Mouse (Mus musculus) C2C12 (cell line): ENCODE results near the gene Lcor. TPM values are rescaled to one million over a fixed set of nuclear protein-coding genes. Genes with fewer than 3 reads are reported as not detected.

ENCODE experiments used
- H3K27me3 ChIP-seq: one replicate; pipeline ENCODE4 v1.6.1; 2011; ENCODE audit not compliant: control insufficient read depth, insufficient read depth, insufficient read length
- H3K36me3 ChIP-seq: one replicate; pipeline ENCODE4 v1.6.1; 2011; ENCODE audit not compliant: control insufficient read depth, insufficient read depth
- H3K4me3 ChIP-seq: one replicate; pipeline ENCODE4 v1.5.1; 2011; ENCODE audit warnings: mild to moderate bottlenecking, control low read depth; ENCODE audit not compliant: poor library complexity, insufficient read depth, severe bottlenecking
- H3K79me2 ChIP-seq: one replicate; pipeline ENCODE4 v1.6.1; 2011; ENCODE audit not compliant: control insufficient read depth, insufficient read depth
- H3K79me3 ChIP-seq: one replicate; pipeline ENCODE4 v1.6.1; 2011; ENCODE audit warnings: low read depth, control low read depth
- H3ac ChIP-seq: one replicate; pipeline ENCODE3; 2011; ENCODE audit warnings: low read depth; ENCODE audit not compliant: control insufficient read depth, insufficient read length
- CEBPB ChIP-seq: IDR thresholded peaks from one replicate; pipeline ENCODE4 v1.6.1; 2011; ENCODE audit warnings: low read depth, mild to moderate bottlenecking, control low read depth, moderate library complexity
- CTCF ChIP-seq: IDR thresholded peaks from one replicate; pipeline ENCODE4 v1.5.1; 2011; ENCODE audit not compliant: control insufficient read depth, insufficient read depth, insufficient read length
- FOSL1 ChIP-seq: IDR thresholded peaks from one replicate; pipeline ENCODE4 v1.8.0; 2011; ENCODE audit warnings: mild to moderate bottlenecking, low read length; ENCODE audit not compliant: poor library complexity, insufficient read depth, severe bottlenecking
- MAX ChIP-seq: IDR thresholded peaks from one replicate; pipeline ENCODE4 v1.6.1; 2011; ENCODE audit warnings: mild to moderate bottlenecking, control low read depth
- MYOD1 ChIP-seq: IDR thresholded peaks from one replicate; pipeline ENCODE4 v1.6.1; 2011; ENCODE audit warnings: low read depth; ENCODE audit not compliant: control insufficient read depth, insufficient read length
- MYOG ChIP-seq: IDR thresholded peaks from one replicate; pipeline ENCODE4 v1.6.1; 2011; ENCODE audit not compliant: control insufficient read depth, insufficient read length; ENCODE audit errors: extremely low read depth
- USF1 ChIP-seq: IDR thresholded peaks from one replicate; pipeline ENCODE4 v1.6.1; 2011; ENCODE audit warnings: low read depth, mild to moderate bottlenecking, control low read depth, moderate library complexity
- polyA plus RNA-seq: library from polyadenylated mRNA; unstranded; fragments of >200 nt; fragmentation: generic; extraction: Trizol; gene quantifications from one replicate; pipeline ENCODE4 v1.2.1, GENCODE M21; 2012; ENCODE audit warnings: missing spikeins

Lcor gene
- polyA plus RNA-seq, 1 experiment, result 1.2 TPM

DNA sequence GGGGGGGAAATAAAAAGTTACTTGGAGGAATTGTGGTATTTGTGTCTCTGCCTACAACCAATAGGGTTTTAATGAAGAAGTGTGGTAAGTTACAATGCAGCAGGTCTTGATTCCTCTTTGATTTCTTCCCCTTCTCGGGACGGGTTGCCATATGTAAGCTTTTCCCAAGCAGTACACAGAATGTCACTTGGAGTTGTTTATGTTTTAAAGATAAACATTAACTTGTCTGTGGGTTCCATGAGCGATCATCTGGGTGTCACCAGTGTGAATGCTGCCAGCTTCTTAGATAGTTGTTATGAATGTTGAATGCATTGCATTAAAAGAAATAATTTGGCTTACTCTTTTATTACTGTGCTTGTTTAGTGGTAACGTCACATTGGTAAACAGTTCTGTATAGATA, 75.1 kb downstream of the Lcor start:
- TF ChIP-seq MYOD1, result no peak
- TF ChIP-seq CEBPB, result no peak
- H3K4me3 ChIP-seq, result no peak overlapping the region
- H3K27me3 ChIP-seq, result no peaks in the 10 kb centered on the region
- H3K79me3 ChIP-seq, result peaks cover 5% of the 10 kb centered on the region
- peaks cover 4% of the 10 kb centered on the region for H3K79me2 ChIP-seq
- no peak overlapping the region for H3ac ChIP-seq
- H3K36me3 ChIP-seq, result peaks cover 80% of the 10 kb centered on the region

DNA sequence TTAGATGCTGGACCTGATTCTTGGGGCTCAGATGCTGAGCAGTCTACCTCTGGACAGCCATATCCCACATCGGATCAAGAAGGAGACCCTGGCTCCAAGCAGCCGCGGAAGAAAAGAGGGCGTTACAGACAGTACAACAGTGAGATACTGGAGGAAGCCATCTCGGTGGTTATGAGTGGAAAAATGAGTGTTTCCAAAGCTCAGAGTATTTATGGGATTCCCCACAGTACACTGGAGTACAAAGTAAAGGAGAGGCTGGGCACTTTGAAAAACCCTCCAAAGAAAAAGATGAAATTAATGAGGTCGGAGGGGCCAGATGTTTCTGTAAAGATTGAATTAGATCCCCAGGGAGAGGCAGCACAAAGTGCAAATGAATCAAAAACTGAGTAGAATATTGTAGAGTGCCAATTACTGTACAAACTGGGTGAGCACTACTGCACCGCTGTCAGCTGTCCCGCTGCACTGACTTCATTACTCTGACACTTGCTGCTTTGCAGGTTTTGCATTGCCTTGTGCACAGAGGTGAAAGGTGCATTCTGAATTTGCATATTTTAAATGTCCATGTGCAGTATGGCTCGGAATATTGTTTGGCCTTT, 76.6 kb downstream of the Lcor start:
- Histone ChIP-seq H3K27me3 (no peaks in the 10 kb centered on the region), H3K79me3 (peaks cover 7% of the 10 kb centered on the region), H3ac (no peak overlapping the region), H3K4me3 (no peak overlapping the region), H3K36me3 (peaks cover 68% of the 10 kb centered on the region), H3K79me2 (peaks cover 15% of the 10 kb centered on the region)
- TF ChIP-seq FOSL1 (no peak), MYOD1 (no peak), MYOG (no peak), USF1 (no peak), MAX (no peak), CEBPB (no peak), CTCF (no peak)

DNA sequence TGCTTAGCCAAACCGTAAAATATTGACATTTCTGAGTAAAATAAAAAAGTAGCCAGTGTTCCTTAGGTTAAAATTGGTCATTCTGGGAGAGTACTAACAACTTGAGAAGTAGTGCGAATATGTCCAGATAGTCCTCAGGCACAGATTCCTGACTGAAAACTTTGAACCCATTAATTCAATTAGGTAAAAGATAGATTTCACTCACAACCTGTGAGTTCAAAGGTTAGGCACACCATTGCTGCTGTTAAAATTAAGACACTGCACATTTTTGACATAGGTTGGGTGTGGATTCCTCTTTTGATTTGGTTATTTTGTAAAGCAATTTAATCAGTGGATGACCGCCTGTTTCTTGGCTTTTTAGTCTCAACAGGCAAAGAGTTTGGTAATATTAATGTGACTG, 78.4 kb downstream of the Lcor start:
- Histone ChIP-seq H3ac (no peak overlapping the region), H3K79me3 (peaks cover 7% of the 10 kb centered on the region), H3K27me3 (no peaks in the 10 kb centered on the region), H3K79me2 (peaks cover 15% of the 10 kb centered on the region), H3K4me3 (no peak overlapping the region), H3K36me3 (peaks cover 60% of the 10 kb centered on the region)
- TF ChIP-seq MYOG, result no peak
- TF ChIP-seq FOSL1, result no peak
- TF ChIP-seq CEBPB, result no peak
- TF ChIP-seq USF1, result no peak
- no peak for TF ChIP-seq MAX
- TF ChIP-seq CTCF, result no peak
- no peak for TF ChIP-seq MYOD1

DNA sequence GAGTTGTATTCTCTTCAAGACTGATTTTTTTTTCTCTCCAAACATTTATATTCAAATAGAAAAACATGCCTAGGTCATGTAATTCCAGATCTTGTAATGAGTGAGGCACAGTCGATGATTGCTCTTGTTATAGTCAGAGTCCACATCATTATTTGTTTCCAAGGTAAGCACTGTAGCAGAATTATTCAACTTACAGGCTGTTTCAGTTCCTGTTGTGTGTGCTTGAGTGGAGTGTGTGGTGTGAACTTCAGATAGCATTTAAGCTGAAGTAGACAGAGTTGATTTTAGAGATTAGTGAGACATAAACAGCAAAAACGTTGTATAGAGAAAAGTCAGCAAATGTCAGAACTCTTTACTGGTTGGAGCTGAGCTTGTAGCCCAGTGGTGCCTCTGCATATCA, 86.4 kb downstream of the Lcor start:
- H3K79me2 ChIP-seq, result peaks cover under 1% of the 10 kb centered on the region
- no peak for TF ChIP-seq MYOD1
- no peak for TF ChIP-seq FOSL1
- TF ChIP-seq MAX, result no peak
- H3K79me3 ChIP-seq, result no peaks in the 10 kb centered on the region
- H3K4me3 ChIP-seq, result no peak overlapping the region
- H3K27me3 ChIP-seq, result no peaks in the 10 kb centered on the region
- H3ac ChIP-seq, result no peak overlapping the region
- peaks cover 9% of the 10 kb centered on the region for H3K36me3 ChIP-seq

DNA sequence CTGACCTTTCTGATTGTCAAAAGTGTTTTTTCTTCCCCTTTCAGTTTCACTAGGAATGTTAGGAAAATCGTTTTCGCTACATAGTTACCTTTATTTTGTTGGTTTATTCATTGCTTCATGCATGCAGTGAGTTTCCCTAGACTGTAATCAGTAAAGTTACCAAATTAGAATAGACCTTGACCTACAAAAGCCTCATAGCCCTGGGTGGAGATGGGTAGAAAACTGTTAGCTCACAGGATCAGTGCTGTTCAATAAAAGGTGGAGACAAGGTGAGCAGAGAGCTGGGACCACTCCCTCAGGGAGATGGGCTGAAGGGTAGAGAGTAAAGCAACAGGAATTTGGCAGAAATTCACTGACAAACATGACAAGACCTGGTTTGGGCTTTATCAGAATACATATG, 91.3 kb downstream of the Lcor start:
- no peaks in the 10 kb centered on the region for H3K79me3 ChIP-seq
- no peak overlapping the region for H3K4me3 ChIP-seq
- no peaks in the 10 kb centered on the region for H3K79me2 ChIP-seq
- TF ChIP-seq FOSL1, result no peak
- TF ChIP-seq MAX, result no peak
- TF ChIP-seq MYOG, result no peak
- TF ChIP-seq CTCF, result no peak
- no peak overlapping the region for H3ac ChIP-seq
- H3K36me3 ChIP-seq, result no peaks in the 10 kb centered on the region
- H3K27me3 ChIP-seq, result no peaks in the 10 kb centered on the region

DNA sequence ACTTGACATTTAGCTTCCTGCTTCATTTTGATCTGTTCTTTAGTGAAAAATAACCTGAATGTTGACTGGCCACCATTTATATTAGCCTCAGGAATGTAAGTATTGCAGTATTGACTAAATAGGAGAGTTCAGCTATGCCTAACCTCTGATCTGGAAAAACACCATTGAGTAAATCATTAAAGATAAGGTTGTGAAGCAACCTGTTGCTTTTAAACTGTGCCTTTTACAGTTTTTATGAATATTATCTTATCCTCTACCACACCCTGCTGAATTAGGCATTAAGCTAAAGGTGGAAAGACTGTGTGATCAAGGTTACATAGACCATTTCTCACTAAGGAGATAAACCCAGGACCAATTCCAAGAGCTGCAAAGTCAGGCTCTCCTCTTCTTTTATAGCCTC, 95.1 kb downstream of the Lcor start:
- Histone ChIP-seq H3K4me3 (no peak overlapping the region), H3K36me3 (peaks cover 11% of the 10 kb centered on the region), H3ac (no peak overlapping the region), H3K79me2 (no peaks in the 10 kb centered on the region), H3K27me3 (no peaks in the 10 kb centered on the region), H3K79me3 (no peaks in the 10 kb centered on the region)
- TF ChIP-seq CTCF (no peak), MYOD1 (no peak), MYOG (no peak), CEBPB (no peak), USF1 (no peak), MAX (no peak), FOSL1 (no peak)
